Mouse (Mus musculus): ENCODE results near the gene Sept12. TPM values are rescaled to one million over a fixed set of nuclear protein-coding genes. Genes with fewer than 3 reads are reported as not detected.
A peak's percentile ranks its signal among the peaks of the same experiment; 100 is the strongest.

Gene Sept12
- polyA plus RNA-seq, 1 experiment from 2014 or later = not detected

DNA sequence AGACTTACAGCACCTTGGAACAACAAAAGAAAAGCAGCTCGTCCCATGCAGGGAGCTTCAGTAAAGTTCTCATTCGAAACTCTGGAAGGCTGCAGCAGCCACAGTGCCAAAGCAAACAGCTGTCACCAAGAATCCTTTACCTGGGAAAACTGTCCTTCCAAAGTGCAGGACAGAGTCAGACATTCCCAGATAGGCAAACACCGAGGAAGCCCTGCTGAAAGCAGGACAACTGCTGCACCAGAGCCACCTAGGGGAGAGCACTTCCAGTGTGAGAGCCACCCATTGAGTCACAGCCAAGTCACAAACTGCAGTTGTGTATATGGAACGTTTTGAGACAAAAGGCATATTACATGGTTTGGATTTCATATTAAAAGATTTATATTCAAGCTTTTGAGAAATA is 52.2 kb downstream of the Sept12 start:
- no peak overlapping the region for H3K4me2 ChIP-seq
- no peak overlapping the region for H3K4me3 ChIP-seq (replicated peaks)
- no peak overlapping the region for H3K9ac ChIP-seq
- no peaks in the 10 kb centered on the region for H3K27me3 ChIP-seq
- 83% methylated on average over 4 of the region's 4 CpGs for WGBS
- ATAC-seq (ENCODE audit: low FRiP score) = no peak
- no peak overlapping the region for H3K27ac ChIP-seq
- peaks cover 83% of the 10 kb centered on the region for H3K36me3 ChIP-seq (replicated peaks)
- peaks cover 1% of the 10 kb centered on the region for H3K4me1 ChIP-seq
- H3K9me3 ChIP-seq = no peaks in the 10 kb centered on the region

DNA sequence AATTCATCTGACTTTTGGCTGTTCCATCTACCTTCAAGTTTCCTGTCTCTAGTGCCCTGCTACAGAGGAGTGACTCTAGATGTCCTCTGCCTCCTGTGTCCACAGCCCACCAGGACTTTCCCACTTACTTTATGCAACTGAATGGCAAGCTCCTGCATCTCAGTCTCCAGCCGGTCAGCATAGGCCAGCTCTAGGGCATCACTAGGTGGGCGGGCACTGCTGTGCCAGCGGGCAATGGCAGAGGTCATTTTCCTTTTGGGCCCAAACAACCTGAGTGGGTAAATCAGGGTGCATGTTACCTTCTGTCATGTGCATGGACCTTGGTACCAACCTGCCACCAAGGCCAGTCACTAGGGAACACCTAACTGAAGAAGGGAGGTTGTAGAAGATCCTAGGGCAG is 54.2 kb downstream of the Sept12 start:
- Histone ChIP-seq H3K9ac (no peak overlapping the region), H3K9me3 (no peaks in the 10 kb centered on the region), H3K4me1 (peaks cover 16% of the 10 kb centered on the region), H3K4me3 (replicated peaks) (no peak overlapping the region), H3K27ac (no peak overlapping the region), H3K4me2 (no peak overlapping the region), H3K27me3 (no peaks in the 10 kb centered on the region), H3K36me3 (replicated peaks) (peaks cover 76% of the 10 kb centered on the region)
- WGBS = 91% methylated on average over 3 of the region's 3 CpGs
- no peak for ATAC-seq (ENCODE audit: low FRiP score)

DNA sequence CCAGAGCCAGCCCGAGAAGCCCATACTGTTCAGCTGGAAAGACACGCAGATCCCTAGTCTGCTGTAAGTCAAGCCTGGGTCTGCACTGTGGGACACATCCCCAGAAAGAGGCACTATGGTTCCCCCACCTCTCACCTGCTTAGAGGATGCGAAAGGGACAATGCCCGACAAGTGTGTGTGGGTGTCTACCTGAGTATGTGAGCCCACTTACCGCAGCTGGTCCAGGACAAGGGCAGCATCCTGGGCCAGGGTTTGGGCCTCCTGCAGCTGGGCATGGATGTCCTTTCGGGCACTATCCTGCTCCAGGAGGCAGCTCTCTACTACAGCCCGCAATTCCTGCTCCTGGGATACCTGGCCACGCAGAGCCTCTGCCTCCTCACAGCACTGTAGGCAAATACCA is 54.8 kb downstream of the Sept12 start:
- Histone ChIP-seq H3K9ac (no peak overlapping the region), H3K36me3 (replicated peaks) (peaks cover 72% of the 10 kb centered on the region), H3K4me3 (replicated peaks) (no peak overlapping the region), H3K4me2 (no peak overlapping the region), H3K9me3 (no peaks in the 10 kb centered on the region), H3K27ac (no peak overlapping the region), H3K4me1 (peaks cover 19% of the 10 kb centered on the region), H3K27me3 (no peaks in the 10 kb centered on the region)
- no peak for ATAC-seq (ENCODE audit: low FRiP score)
- 96% methylated on average over 8 of the region's 8 CpGs for WGBS

DNA sequence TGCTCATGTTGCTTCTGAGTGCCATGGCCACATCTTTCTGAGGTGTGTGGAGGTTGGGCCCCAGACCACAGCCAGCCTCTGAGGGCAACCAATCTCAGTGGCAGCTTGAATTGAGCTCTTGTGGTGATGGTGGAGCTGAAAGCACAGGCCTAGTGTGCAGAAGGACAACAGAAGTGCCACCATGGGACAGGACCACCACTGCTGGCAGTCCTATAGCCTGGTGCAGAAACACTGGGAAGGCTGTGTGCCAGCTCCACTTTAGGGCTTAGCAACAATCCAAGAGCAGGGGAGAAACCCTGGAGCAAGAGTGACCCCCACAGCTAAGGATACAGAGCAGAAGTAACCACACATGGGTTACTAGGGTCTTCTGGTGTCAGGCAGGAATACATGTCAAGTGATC is 56.6 kb downstream of the Sept12 start:
- H3K36me3 ChIP-seq (replicated peaks) = peaks cover 72% of the 10 kb centered on the region
- H3K4me3 ChIP-seq (replicated peaks) = no peak overlapping the region
- ATAC-seq (ENCODE audit: low FRiP score) = no peak
- no peaks in the 10 kb centered on the region for H3K9me3 ChIP-seq
- H3K4me2 ChIP-seq = no peak overlapping the region
- no peaks in the 10 kb centered on the region for H3K27me3 ChIP-seq
- H3K27ac ChIP-seq = no peak overlapping the region
- H3K4me1 ChIP-seq = peaks cover 19% of the 10 kb centered on the region
- H3K9ac ChIP-seq = no peak overlapping the region

DNA sequence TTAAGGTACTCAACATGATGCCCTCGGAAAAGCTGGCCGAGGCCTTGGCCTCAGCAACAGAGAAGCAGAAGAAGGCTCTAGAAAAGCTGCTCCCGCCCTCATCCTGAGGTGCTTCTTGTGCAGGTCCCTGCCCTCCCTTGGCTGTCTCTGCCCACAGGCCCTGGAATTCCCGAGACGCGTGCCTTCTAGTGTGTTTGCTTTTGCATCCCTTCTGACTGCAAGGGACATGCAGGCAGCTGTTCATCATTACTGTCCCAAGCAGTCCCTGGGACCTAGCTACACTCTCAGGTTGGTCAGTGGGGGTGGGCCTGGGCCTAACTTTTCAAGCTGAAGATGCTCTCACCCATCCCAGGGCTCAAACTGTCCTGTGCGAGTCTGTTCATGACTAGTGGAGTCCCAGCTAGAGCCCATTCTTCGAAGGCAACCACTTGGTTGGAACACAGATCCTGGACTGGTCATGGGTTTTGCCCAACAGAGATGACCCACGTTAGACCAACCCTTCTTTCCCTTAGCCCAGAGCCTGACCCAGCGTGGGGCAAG is 57.3 kb downstream of the Sept12 start:
- Histone ChIP-seq H3K9me3 (no peaks in the 10 kb centered on the region), H3K4me2 (peak overlapping the region; percentile 96), H3K4me3 (replicated peaks) (no peak overlapping the region), H3K27me3 (no peaks in the 10 kb centered on the region), H3K9ac (peak overlapping the region; percentile 90; the same call in 1 of the 2 replicates), H3K4me1 (peaks cover 19% of the 10 kb centered on the region), H3K36me3 (replicated peaks) (peaks cover 73% of the 10 kb centered on the region), H3K27ac (no peak overlapping the region)
- WGBS = 90% methylated on average over 10 of the region's 10 CpGs
- no peak for ATAC-seq (ENCODE audit: low FRiP score)

DNA sequence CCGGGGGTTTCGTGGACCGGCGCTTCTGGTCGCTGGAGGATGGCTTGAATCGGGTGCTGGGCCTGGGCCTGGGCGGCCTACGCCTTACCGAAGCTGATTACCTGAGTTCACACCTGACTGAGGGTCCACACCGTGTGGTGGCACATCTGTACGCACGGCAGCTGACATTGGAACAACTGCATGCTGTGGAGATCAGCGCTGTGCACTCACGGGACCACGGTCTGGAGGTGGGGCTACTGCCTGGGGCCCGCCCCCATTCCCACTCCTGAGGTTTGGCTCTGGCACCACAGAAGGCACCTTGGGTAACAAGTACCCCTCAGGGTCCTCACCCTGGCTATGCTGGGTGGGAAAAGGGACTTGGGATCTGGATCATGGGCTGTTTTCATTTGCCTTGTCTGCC is 58.2 kb downstream of the Sept12 start:
- Histone ChIP-seq H3K36me3 (replicated peaks) (peaks cover 78% of the 10 kb centered on the region), H3K4me2 (peak overlapping the region; percentile 96), H3K4me3 (replicated peaks) (peak overlapping the region; percentile 76), H3K4me1 (peaks cover 19% of the 10 kb centered on the region), H3K9ac (peak overlapping the region; percentile 90), H3K9me3 (no peaks in the 10 kb centered on the region), H3K27me3 (no peaks in the 10 kb centered on the region), H3K27ac (peak overlapping the region; percentile 76)
- 2% methylated on average over 16 of the region's 16 CpGs for WGBS
- ATAC-seq (ENCODE audit: low FRiP score) = peak; percentile 64

DNA sequence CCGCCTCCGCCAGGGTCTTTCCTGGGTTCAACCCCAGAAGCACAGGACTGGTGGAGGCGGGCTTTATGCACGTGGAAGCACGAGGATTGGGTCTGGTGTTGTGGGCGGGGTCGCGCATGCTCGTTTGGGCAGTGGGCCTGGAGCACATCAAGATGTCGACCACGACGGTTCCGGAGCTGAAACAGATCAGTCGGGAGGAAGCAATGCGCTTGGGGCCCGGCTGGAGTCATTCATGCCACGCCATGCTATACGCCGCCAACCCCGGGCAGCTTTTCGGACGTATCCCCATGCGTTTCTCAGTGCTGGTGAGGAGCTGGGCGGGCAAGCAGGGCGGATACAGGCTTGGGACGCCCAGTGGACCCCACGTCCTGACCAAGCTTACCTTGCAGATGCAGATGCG is 58.7 kb downstream of the Sept12 start:
- Histone ChIP-seq H3K4me3 (replicated peaks) (peak overlapping the region; percentile 76), H3K9me3 (no peaks in the 10 kb centered on the region), H3K9ac (peak overlapping the region; percentile 90), H3K4me1 (peaks cover 19% of the 10 kb centered on the region), H3K36me3 (replicated peaks) (peaks cover 79% of the 10 kb centered on the region), H3K27me3 (no peaks in the 10 kb centered on the region), H3K4me2 (peak overlapping the region; percentile 96), H3K27ac (peak overlapping the region; percentile 76)
- ATAC-seq (ENCODE audit: low FRiP score) = peak; percentile 96
- under 1% methylated on average over 28 of the region's 28 CpGs for WGBS

DNA sequence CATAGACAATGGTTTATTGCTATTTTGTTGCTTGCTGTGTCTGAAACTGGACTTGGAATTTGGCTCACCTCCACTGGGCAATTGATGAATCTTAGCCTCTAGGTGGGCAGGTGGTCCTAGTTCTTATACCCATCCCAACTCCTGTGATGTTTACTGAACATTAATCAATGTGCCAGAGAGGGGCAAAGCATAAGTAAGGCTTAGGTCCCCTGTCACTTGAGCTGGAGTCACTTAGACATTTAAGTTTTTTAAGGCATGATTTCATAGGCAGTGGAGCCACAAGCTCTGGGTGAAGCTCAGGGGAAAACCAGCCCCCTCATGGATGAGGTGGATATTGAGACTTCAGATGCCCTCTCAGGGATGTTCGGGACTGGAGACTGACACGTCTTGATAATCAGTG is 59.2 kb downstream of the Sept12 start, which contains the start of gene Nudt16l1:
Gene Nudt16l1 (plus strand): TSS at position 301 of the 400 bp plus-strand sequence.
- no peak for ATAC-seq (ENCODE audit: low FRiP score)
- Histone ChIP-seq H3K27ac (peak within 1 kb of the TSS; percentile 76), H3K9me3 (no peaks in the 10 kb centered on the region), H3K4me1 (peaks cover 19% of the 10 kb centered on the region), H3K4me3 (replicated peaks) (peak within 1 kb of the TSS; percentile 76), H3K4me2 (peak within 1 kb of the TSS; percentile 96), H3K27me3 (no peaks in the 10 kb centered on the region), H3K36me3 (replicated peaks) (peaks cover 79% of the 10 kb centered on the region), H3K9ac (peak within 1 kb of the TSS; percentile 90)
- 4% methylated on average over 2 of the region's 2 CpGs for WGBS

DNA sequence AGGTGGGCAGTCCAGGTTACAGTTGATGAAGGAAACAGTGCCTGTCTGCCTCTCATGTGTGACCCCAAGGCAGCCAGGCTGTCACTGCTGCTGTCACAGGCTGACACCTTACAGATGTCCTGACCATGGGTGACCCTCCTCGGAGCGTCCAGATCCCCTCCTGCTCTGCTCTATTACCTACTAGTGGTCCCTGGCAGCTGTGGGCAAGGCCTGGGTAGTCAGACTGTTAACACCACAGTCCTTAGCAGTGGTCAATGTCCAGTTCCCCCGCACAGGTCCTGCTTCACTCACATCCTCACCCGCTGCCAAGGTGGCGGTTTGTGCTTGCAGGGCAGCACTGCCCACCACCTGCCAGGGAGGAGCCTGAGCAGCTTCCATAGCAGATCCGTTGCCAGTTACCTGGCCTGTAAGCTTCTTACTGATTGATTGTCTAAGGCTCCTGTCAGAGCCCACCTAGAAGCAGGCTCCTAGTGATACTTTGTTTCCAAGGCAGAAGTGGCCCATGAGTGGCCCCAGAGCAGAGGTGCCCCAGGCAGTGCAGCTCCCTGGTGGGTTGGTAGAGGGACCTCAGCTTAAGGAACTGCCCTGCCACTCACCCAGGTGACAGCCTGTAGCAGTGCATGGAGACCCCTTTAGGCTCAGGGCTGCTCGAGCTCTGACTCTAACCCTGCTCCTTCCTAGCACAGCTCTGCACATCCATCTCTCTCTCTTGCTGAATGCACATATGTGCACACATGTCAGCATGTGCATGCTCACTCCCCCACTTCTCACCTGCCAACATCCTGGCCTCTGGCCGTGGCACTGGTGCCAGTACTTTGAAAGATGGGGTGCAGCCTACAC is 60.1 kb downstream of the Sept12 start:
- no peak for ATAC-seq (ENCODE audit: low FRiP score)
- Histone ChIP-seq H3K9me3 (no peaks in the 10 kb centered on the region), H3K27me3 (no peaks in the 10 kb centered on the region), H3K4me2 (no peak overlapping the region), H3K4me3 (replicated peaks) (no peak overlapping the region), H3K36me3 (replicated peaks) (peaks cover 79% of the 10 kb centered on the region), H3K27ac (no peak overlapping the region), H3K9ac (no peak overlapping the region), H3K4me1 (peaks cover 19% of the 10 kb centered on the region)
- WGBS = 89% methylated on average over 8 of the region's 8 CpGs

Other genes with a start within 250 kb of the Sept12 start
- gene Cdip1, start 207.6 kb downstream of the Sept12 start, polyA plus RNA-seq (2016; fragmentation: Nextera tagmentation; extraction: Ambion mirVana) = 96.5 and 97.1 TPM in 2 replicates
- 0.44 and 0.54 TPM in 2 replicates for gene 4930562C15Rik, start 162.4 kb downstream of the Sept12 start, polyA plus RNA-seq (2016; fragmentation: Nextera tagmentation; extraction: Ambion mirVana)
- 23.8 and 27.2 TPM in 2 replicates for gene Ubald1, start 117.5 kb downstream of the Sept12 start, polyA plus RNA-seq (2016; fragmentation: Nextera tagmentation; extraction: Ambion mirVana)
- 80.2 and 85.1 TPM in 2 replicates for gene Mgrn1, start 111.6 kb downstream of the Sept12 start, polyA plus RNA-seq (2016; fragmentation: Nextera tagmentation; extraction: Ambion mirVana)
- 124 and 125 TPM in 2 replicates for gene Nudt16l1, start 59.1 kb downstream of the Sept12 start, polyA plus RNA-seq (2016; fragmentation: Nextera tagmentation; extraction: Ambion mirVana)
- gene Anks3, start 33.6 kb downstream of the Sept12 start, polyA plus RNA-seq (2016; fragmentation: Nextera tagmentation; extraction: Ambion mirVana) = 53.3 and 58.4 TPM in 2 replicates
- 1.8 and 2.4 TPM in 2 replicates for gene Smim22, start 9.4 kb upstream of the Sept12 start, polyA plus RNA-seq (2016; fragmentation: Nextera tagmentation; extraction: Ambion mirVana)
- 80.2 and 83.5 TPM in 2 replicates for gene Rogdi, start 15.7 kb upstream of the Sept12 start, polyA plus RNA-seq (2016; fragmentation: Nextera tagmentation; extraction: Ambion mirVana)
- gene Glyr1, start 52.0 kb upstream of the Sept12 start, polyA plus RNA-seq (2016; fragmentation: Nextera tagmentation; extraction: Ambion mirVana) = 216 and 238 TPM in 2 replicates
- gene Ubn1, start 52.2 kb upstream of the Sept12 start, polyA plus RNA-seq (2016; fragmentation: Nextera tagmentation; extraction: Ambion mirVana) = 23.8 and 24.8 TPM in 2 replicates
- 0.47 and 1.1 TPM in 2 replicates for gene Ppl, start 134.6 kb upstream of the Sept12 start, polyA plus RNA-seq (2016; fragmentation: Nextera tagmentation; extraction: Ambion mirVana)
- 0.28 and 0.33 TPM in 2 replicates for gene Sec14l5, start 149.3 kb upstream of the Sept12 start, polyA plus RNA-seq (2016; fragmentation: Nextera tagmentation; extraction: Ambion mirVana)
- gene Nagpa, start 206.2 kb upstream of the Sept12 start, polyA plus RNA-seq (2016; fragmentation: Nextera tagmentation; extraction: Ambion mirVana) = 9.3 and 12.8 TPM in 2 replicates
- 4.7 and 5.9 TPM in 2 replicates for gene AU021092, start 224.4 kb upstream of the Sept12 start, polyA plus RNA-seq (2016; fragmentation: Nextera tagmentation; extraction: Ambion mirVana)
- gene Alg1, start 235.8 kb upstream of the Sept12 start, polyA plus RNA-seq (2016; fragmentation: Nextera tagmentation; extraction: Ambion mirVana) = 24.4 and 27.1 TPM in 2 replicates